Mouse (Mus musculus) NIH3T3 (cell line): Measurements from ENCODE around the gene Olfr1044.
"Not testable (repeated sequence)": the region's sequence is repeated elsewhere in the genome, so short reads cannot be mapped to it uniquely, and the experiment has no call there.

Experiments
- DNase-seq: peaks from one replicate; pipeline ENCODE4 v3.0.0-alpha.2; 2012; ENCODE audit warnings: low read depth

Olfr1044 gene

GRCm38 (mm10) chr2:86177720-86178119 lies at the start of gene Olfr1044:
Olfr1044 (minus strand) TSS chr2:86177820.
- no peak for DNase-seq

GRCm38 (mm10) chr2:86219214-86219613 lies 41.6 kb upstream of the Olfr1044 start, which contains the start of gene Olfr1046:
Olfr1046 (minus strand) TSS chr2:86219314.
- DNase-seq: no peak

- DNase-seq: no peak
Measured at GRCm38 (mm10) chr2:86202909-86203308, 25.3 kb upstream of the Olfr1044 start, which contains the start of gene Olfr1045. Olfr1045 (minus strand) TSS chr2:86203009.

- DNase-seq: no peak
Measured at GRCm38 (mm10) chr2:86195863-86196262, 18.2 kb upstream of the Olfr1044 start.

GRCm38 (mm10) chr2:86185583-86185982 lies 8.0 kb upstream of the Olfr1044 start, which contains the start of gene Olfr52:
Olfr52 (minus strand) TSS chr2:86185683.
- no peak for DNase-seq

GRCm38 (mm10) chr2:86179950-86180349 lies 2.3 kb upstream of the Olfr1044 start:
- no peak for DNase-seq

GRCm38 (mm10) chr2:86175422-86175821 lies 2.2 kb downstream of the Olfr1044 start:
- DNase-seq: not testable (repeated sequence)

- DNase-seq: no peak
Measured at GRCm38 (mm10) chr2:86167422-86167821, 10.2 kb downstream of the Olfr1044 start, which contains the start of gene Olfr1043. Olfr1043 (minus strand) TSS chr2:86167522.

- DNase-seq: no peak
Measured at GRCm38 (mm10) chr2:86161738-86162137, 15.9 kb downstream of the Olfr1044 start, which contains the start of gene Olfr1042. Olfr1042 (minus strand) TSS chr2:86161838.

GRCm38 (mm10) chr2:86146632-86147031 lies 31.0 kb downstream of the Olfr1044 start, which contains the start of gene Olfr1040:
Olfr1040 (minus strand) TSS chr2:86146732.
- DNase-seq: no peak

GRCm38 (mm10) chr2:86135828-86136227 lies 41.8 kb downstream of the Olfr1044 start, which contains the start of gene Olfr1039:
Olfr1039 (minus strand) TSS chr2:86135928.
- no peak for DNase-seq
